Mouse (Mus musculus): ENCODE results near the gene Ccn5. TPM values are rescaled to one million over a fixed set of nuclear protein-coding genes. Genes with fewer than 3 reads are reported as not detected.
A peak's percentile ranks its signal among the peaks of the same experiment; 100 is the strongest.

Ccn5 gene
- total RNA-seq, 2 experiments from 2014 or later: 0.25 TPM; not detected in 1

GRCm38 (mm10) chr2:163839519-163839918 lies 18.9 kb downstream of the Ccn5 start:
- ATAC-seq (replicated peaks; ENCODE audit: poor library complexity): peak; percentile 49

- ATAC-seq (replicated peaks; ENCODE audit: poor library complexity): no peak
These were observed 21.4 kb downstream of the Ccn5 start for GRCm38 (mm10) chr2:163842043-163842442.

- ATAC-seq (replicated peaks; ENCODE audit: poor library complexity): peak; percentile 32; the same call in 1 of the 2 replicates
These were observed 32.8 kb downstream of the Ccn5 start, which contains the start of gene Kcnk15 for GRCm38 (mm10) chr2:163853461-163853901. Kcnk15 (plus strand) TSS chr2:163853651.

GRCm38 (mm10) chr2:163857233-163857632 lies 36.6 kb downstream of the Ccn5 start:
- ATAC-seq (replicated peaks; ENCODE audit: poor library complexity): no peak

- peak; percentile 63 for ATAC-seq (replicated peaks; ENCODE audit: poor library complexity)
These were observed 37.7 kb downstream of the Ccn5 start for GRCm38 (mm10) chr2:163858254-163858947.

GRCm38 (mm10) chr2:163865311-163865710 lies 44.6 kb downstream of the Ccn5 start:
- no peak for ATAC-seq (replicated peaks; ENCODE audit: poor library complexity)

GRCm38 (mm10) chr2:163866061-163866460 lies 45.4 kb downstream of the Ccn5 start:
- ATAC-seq (replicated peaks; ENCODE audit: poor library complexity): no peak

GRCm38 (mm10) chr2:163869783-163870182 lies 49.1 kb downstream of the Ccn5 start:
- ATAC-seq (replicated peaks; ENCODE audit: poor library complexity): no peak

GRCm38 (mm10) chr2:163871266-163871665 lies 50.6 kb downstream of the Ccn5 start:
- no peak for ATAC-seq (replicated peaks; ENCODE audit: poor library complexity)

- ATAC-seq (replicated peaks; ENCODE audit: poor library complexity): no peak
These were observed 51.2 kb downstream of the Ccn5 start for GRCm38 (mm10) chr2:163871906-163872305.

GRCm38 (mm10) chr2:163874877-163875276 lies 54.2 kb downstream of the Ccn5 start:
- ATAC-seq (replicated peaks; ENCODE audit: poor library complexity): no peak

GRCm38 (mm10) chr2:163875484-163875883 lies 54.8 kb downstream of the Ccn5 start:
- no peak for ATAC-seq (replicated peaks; ENCODE audit: poor library complexity)

GRCm38 (mm10) chr2:163876830-163877498 lies 56.3 kb downstream of the Ccn5 start:
- ATAC-seq (replicated peaks; ENCODE audit: poor library complexity): no peak

GRCm38 (mm10) chr2:163880891-163881290 lies 60.2 kb downstream of the Ccn5 start:
- ATAC-seq (replicated peaks; ENCODE audit: poor library complexity): no peak

Other genes with a start within 250 kb of the Ccn5 start
- gene Ttpal, start 218.5 kb upstream of the Ccn5 start, total RNA-seq (2015): 13.7 and 20.7 TPM in 2 replicates
- 12.4 and 12.7 TPM in 2 replicates for gene Ttpal, start 218.5 kb upstream of the Ccn5 start, total RNA-seq (2017)
- gene Serinc3, start 175.7 kb upstream of the Ccn5 start, total RNA-seq (2015): 641 and 693 TPM in 2 replicates
- gene Serinc3, start 175.7 kb upstream of the Ccn5 start, total RNA-seq (2017): 470 and 502 TPM in 2 replicates
- 50.8 and 54.4 TPM in 2 replicates for gene Pkig, start 162.5 kb upstream of the Ccn5 start, total RNA-seq (2015)
- gene Pkig, start 162.5 kb upstream of the Ccn5 start, total RNA-seq (2017): 52.9 and 56.3 TPM in 2 replicates
- gene Ada, start 70.6 kb upstream of the Ccn5 start, total RNA-seq (2015): 13.4 TPM in 2 replicates
- gene Ada, start 70.6 kb upstream of the Ccn5 start, total RNA-seq (2017): 17.5 and 20.2 TPM in 2 replicates
- not detected in 2 replicates for gene Kcnk15, start 32.8 kb downstream of the Ccn5 start, total RNA-seq (2015)
- gene Kcnk15, start 32.8 kb downstream of the Ccn5 start, total RNA-seq (2017): not detected in 2 replicates
- gene Rims4, start 97.8 kb downstream of the Ccn5 start, total RNA-seq (2015): 0.02 TPM in 1 of 2 replicates, not detected in the other
- gene Rims4, start 97.8 kb downstream of the Ccn5 start, total RNA-seq (2017): not detected in 2 replicates
- 140 and 141 TPM in 2 replicates for gene Ywhab, start 174.1 kb downstream of the Ccn5 start, total RNA-seq (2015)
- 54.8 and 57.9 TPM in 2 replicates for gene Ywhab, start 174.1 kb downstream of the Ccn5 start, total RNA-seq (2017)
- gene Pabpc1l, start 204.6 kb downstream of the Ccn5 start, total RNA-seq (2015): 1.0 and 2.2 TPM in 2 replicates
- 0.61 and 0.83 TPM in 2 replicates for gene Pabpc1l, start 204.6 kb downstream of the Ccn5 start, total RNA-seq (2017)
- gene Stk4, start 249.5 kb downstream of the Ccn5 start, total RNA-seq (2015): 152 and 189 TPM in 2 replicates
- gene Stk4, start 249.5 kb downstream of the Ccn5 start, total RNA-seq (2017): 115 and 156 TPM in 2 replicates

All from megakaryocyte progenitor cell, adult 5-6 weeks (primary cell).